Mouse (Mus musculus) lung, postnatal 14 days (tissue): ENCODE measurements at regions not wholly inside any gene's neighbourhood (a gene's known extent, or its start where the extent isn't known, plus 50 kb on each side); places are given as distances from the start of the nearest gene placed in this dataset.
A peak's percentile ranks its signal among the peaks of the same experiment; 100 is the strongest.
"Not testable (repeated sequence)": the region's sequence is repeated elsewhere in the genome, so short reads cannot be mapped to it uniquely, and the experiment has no call there.

Source experiments
- DNase-seq: peaks from one replicate; pipeline ENCODE4 v3.0.0; 2021

- DNase-seq = no peak
Observed at GRCm38 (mm10) chr4:69677315-69677714, 723.1 kb upstream of the Brinp1 start.

GRCm38 (mm10) chr4:69673456-69673855, 719.3 kb upstream of the Brinp1 start:
- DNase-seq = no peak

- DNase-seq = no peak
Observed at GRCm38 (mm10) chr4:69628908-69629307, 674.7 kb upstream of the Brinp1 start.

- not testable (repeated sequence) for DNase-seq
Observed at GRCm38 (mm10) chr4:69626426-69626825, 672.2 kb upstream of the Brinp1 start.

GRCm38 (mm10) chr4:69625831-69626230, 671.6 kb upstream of the Brinp1 start:
- no peak for DNase-seq

GRCm38 (mm10) chr4:69621058-69621609, 666.9 kb upstream of the Brinp1 start:
- DNase-seq = no peak

GRCm38 (mm10) chr4:69618161-69618730, 664.0 kb upstream of the Brinp1 start:
- no peak for DNase-seq

GRCm38 (mm10) chr4:69614901-69615300, 660.7 kb upstream of the Brinp1 start:
- peak; percentile 42 for DNase-seq

- no peak for DNase-seq
Observed at GRCm38 (mm10) chr4:69611681-69612300, 657.6 kb upstream of the Brinp1 start.

GRCm38 (mm10) chr4:69608885-69609284, 654.7 kb upstream of the Brinp1 start:
- no peak for DNase-seq

- DNase-seq = no peak
Observed at GRCm38 (mm10) chr4:69596992-69597541, 642.9 kb upstream of the Brinp1 start.

GRCm38 (mm10) chr4:69594022-69594421, 639.8 kb upstream of the Brinp1 start:
- no peak for DNase-seq

- peak; percentile 16 for DNase-seq
Observed at GRCm38 (mm10) chr4:69576256-69576655, 622.1 kb upstream of the Brinp1 start.

GRCm38 (mm10) chr4:69548104-69548503, 593.9 kb upstream of the Brinp1 start:
- DNase-seq = no peak

- peak; percentile 17 for DNase-seq
Observed at GRCm38 (mm10) chr4:69538172-69538908, 584.1 kb upstream of the Brinp1 start.

GRCm38 (mm10) chr4:69533107-69533506, 578.9 kb upstream of the Brinp1 start:
- no peak for DNase-seq

GRCm38 (mm10) chr4:69523112-69523511, 568.9 kb upstream of the Brinp1 start:
- DNase-seq = no peak

- no peak for DNase-seq
Observed at GRCm38 (mm10) chr4:69508281-69508680, 554.1 kb upstream of the Brinp1 start.

- DNase-seq = no peak
Observed at GRCm38 (mm10) chr4:69471200-69471599, 517.0 kb upstream of the Brinp1 start.

- no peak for DNase-seq
Observed at GRCm38 (mm10) chr4:69459990-69460389, 505.8 kb upstream of the Brinp1 start.

- DNase-seq = no peak
Observed at GRCm38 (mm10) chr4:69456420-69456819, 502.2 kb upstream of the Brinp1 start.

- no peak for DNase-seq
Observed at GRCm38 (mm10) chr4:69446161-69446560, 492.0 kb upstream of the Brinp1 start.

- DNase-seq = peak; percentile 5
Observed at GRCm38 (mm10) chr4:69443956-69444355, 489.8 kb upstream of the Brinp1 start.

- no peak for DNase-seq
Observed at GRCm38 (mm10) chr4:69435390-69435789, 481.2 kb upstream of the Brinp1 start.
